Mouse (Mus musculus) intestine, embryonic 14.5 days (tissue): ENCODE measurements around the gene Csnk1g2. TPM values are rescaled to one million over a fixed set of nuclear protein-coding genes. Genes with fewer than 3 reads are reported as not detected.
A peak's percentile ranks its signal among the peaks of the same experiment; 100 is the strongest.

Experiments
- ATAC-seq: fragments of 200-750 bp; cut with Nextera tagmentation; replicated peaks from 2 replicates; pipeline ENCODE4 v1.8.0; 2017; ENCODE audit warnings: low read depth, moderate number of reproducible peaks, moderate TSS enrichment, moderate library complexity; ENCODE audit not compliant: low FRiP score, low TSS enrichment
- DNase-seq: peaks from one replicate; pipeline ENCODE4 v3.0.0-alpha.2; 2018; ENCODE audit warnings: low spot score
- H3K27ac ChIP-seq: fragments of 300-500 bp; sonication (generic); 2 replicates; pipeline ENCODE4 v1.5.1; 2014; ENCODE audit warnings: low read depth, mild to moderate bottlenecking, control low read depth
- H3K27me3 ChIP-seq: fragments of 300-500 bp; sonication (generic); replicated peaks from 2 replicates; pipeline ENCODE4 v1.6.1; 2014; ENCODE audit warnings: low read length, control low read depth; ENCODE audit not compliant: control insufficient read depth, insufficient read depth
- H3K36me3 ChIP-seq: fragments of 300-500 bp; sonication (generic); 2 replicates; pipeline ENCODE4 v1.6.1; 2014; ENCODE audit warnings: low read length, control low read depth; ENCODE audit not compliant: control insufficient read depth, insufficient read depth
- H3K4me1 ChIP-seq: fragments of 300-500 bp; sonication (generic); replicated peaks from 2 replicates; pipeline ENCODE4 v1.6.1; 2014; ENCODE audit warnings: low read length, control low read depth, mixed read lengths; ENCODE audit not compliant: control insufficient read depth, insufficient read depth
- H3K4me2 ChIP-seq: fragments of 300-500 bp; sonication (generic); 2 replicates; pipeline ENCODE4 v1.6.1; 2014; ENCODE audit warnings: low read length
- H3K4me3 ChIP-seq: fragments of 300-500 bp; sonication (generic); 2 replicates; pipeline ENCODE4 v1.5.1; 2014; ENCODE audit warnings: low read depth, low read length, control low read depth, mixed read lengths
- H3K9ac ChIP-seq: fragments of 300-500 bp; sonication (generic); 2 replicates; pipeline ENCODE4 v1.6.1; 2014; ENCODE audit warnings: mild to moderate bottlenecking, low read length
- H3K9me3 ChIP-seq: fragments of 300-500 bp; sonication (generic); 2 replicates; pipeline ENCODE4 v1.6.1; 2016; ENCODE audit warnings: low read length, control low read depth; ENCODE audit not compliant: control insufficient read depth
- WGBS: fragments of 180-500 bp; shearing (Covaris S2); extraction: QIAGEN DNeasy Blood & Tissue Kit; methylation state at CpG from one replicate; pipeline ENCODE4 v1.1.7; 2014; 5-methylcytosine and 5-hydroxymethylcytosine counted together
- polyA plus RNA-seq: library from polyadenylated mRNA; unstranded; fragments of >200 nt; fragmentation: Nextera tagmentation; extraction: Ambion mirVana; gene quantifications from 2 replicates; pipeline ENCODE4 v1.2.1, GENCODE M21; 2014

Gene Csnk1g2
- polyA plus RNA-seq, 1 experiment from 2014 or later, result 116 TPM

- H3K4me3 ChIP-seq, result no peak overlapping the region
- DNase-seq, result no peak
- no peak overlapping the region for H3K9ac ChIP-seq
- no peaks in the 10 kb centered on the region for H3K27me3 ChIP-seq
- no peaks in the 10 kb centered on the region for H3K9me3 ChIP-seq
- H3K4me1 ChIP-seq, result peaks cover 4% of the 10 kb centered on the region; the same call in 1 of the 2 replicates
- 61% methylated on average over 9 of the region's 9 CpGs for WGBS
- peaks cover 28% of the 10 kb centered on the region for H3K36me3 ChIP-seq
- H3K27ac ChIP-seq, result no peak overlapping the region
- H3K4me2 ChIP-seq, result no peak overlapping the region
- ATAC-seq, result no peak
These were observed 4.5 kb upstream of the Csnk1g2 start for GRCm38 (mm10) chr10:80618181-80618580.

GRCm38 (mm10) chr10:80619465-80620244, 3.0 kb upstream of the Csnk1g2 start:
- H3K27ac ChIP-seq, result no peak overlapping the region
- H3K36me3 ChIP-seq, result peaks cover 20% of the 10 kb centered on the region
- H3K4me2 ChIP-seq, result no peak overlapping the region
- peaks cover 13% of the 10 kb centered on the region for H3K4me1 ChIP-seq
- H3K4me3 ChIP-seq, result no peak overlapping the region
- no peaks in the 10 kb centered on the region for H3K9me3 ChIP-seq
- 38% methylated on average over 8 of the region's 8 CpGs for WGBS
- DNase-seq, result no peak
- no peak overlapping the region for H3K9ac ChIP-seq
- H3K27me3 ChIP-seq, result no peaks in the 10 kb centered on the region
- no peak for ATAC-seq

GRCm38 (mm10) chr10:80620365-80620764, 2.3 kb upstream of the Csnk1g2 start:
- no peaks in the 10 kb centered on the region for H3K27me3 ChIP-seq
- H3K9ac ChIP-seq, result no peak overlapping the region
- WGBS, result 84% methylated on average over 9 of the region's 9 CpGs
- no peak for DNase-seq
- peaks cover 13% of the 10 kb centered on the region for H3K36me3 ChIP-seq
- H3K4me1 ChIP-seq, result peaks cover 15% of the 10 kb centered on the region
- H3K9me3 ChIP-seq, result no peaks in the 10 kb centered on the region
- ATAC-seq, result no peak
- no peak overlapping the region for H3K4me2 ChIP-seq
- H3K27ac ChIP-seq, result no peak overlapping the region
- no peak overlapping the region for H3K4me3 ChIP-seq

- H3K9ac ChIP-seq, result peak overlapping the region; percentile 52
- WGBS, result 56% methylated on average over 16 of the region's 16 CpGs
These were observed 1.6 kb upstream of the Csnk1g2 start for GRCm38 (mm10) chr10:80620796-80621689.

GRCm38 (mm10) chr10:80621690-80621939, 1.0 kb upstream of the Csnk1g2 start:
- Histone ChIP-seq H3K9ac (peak overlapping the region; percentile 52), H3K27ac (peak overlapping the region; percentile 95), H3K27me3 (no peaks in the 10 kb centered on the region), H3K9me3 (no peaks in the 10 kb centered on the region), H3K4me3 (peak overlapping the region; percentile 82), H3K4me2 (peak overlapping the region; percentile 86), H3K36me3 (0 out of 2 replicates have a peak, but pooled peaks cover under 1% of the 10 kb centered on the region), H3K4me1 (peaks cover 15% of the 10 kb centered on the region)
- WGBS, result under 1% methylated on average over 9 of the region's 9 CpGs
- no peak for ATAC-seq
- no peak for DNase-seq

More at GRCm38 (mm10) chr10:80620796-80621689, 1.6 kb upstream of the Csnk1g2 start:
- Histone ChIP-seq H3K4me2 (peak overlapping the region; percentile 86), H3K9me3 (no peaks in the 10 kb centered on the region), H3K27ac (peak overlapping the region; percentile 95), H3K4me1 (peaks cover 15% of the 10 kb centered on the region), H3K27me3 (no peaks in the 10 kb centered on the region), H3K36me3 (peaks cover 6% of the 10 kb centered on the region; the same call in 1 of the 2 replicates), H3K4me3 (peak overlapping the region; percentile 82)
- DNase-seq, result no peak
- ATAC-seq, result no peak

- Histone ChIP-seq H3K36me3 (no peaks in the 10 kb centered on the region), H3K4me3 (peak overlapping the region; percentile 82), H3K4me2 (peak overlapping the region; percentile 86), H3K4me1 (peaks cover 15% of the 10 kb centered on the region), H3K9me3 (no peaks in the 10 kb centered on the region), H3K27me3 (no peaks in the 10 kb centered on the region), H3K9ac (peak overlapping the region; percentile 78), H3K27ac (peak overlapping the region; percentile 95)
- peak; percentile 100 for DNase-seq
- under 1% methylated on average over 64 of the region's 64 CpGs for whole genome bisulfite sequencing
- ATAC-seq, result peak; percentile 94
These were observed 538 bp upstream of the Csnk1g2 start for GRCm38 (mm10) chr10:80621940-80622660.

GRCm38 (mm10) chr10:80623457-80624191, 986 bp downstream of the Csnk1g2 start:
- 11% methylated on average over 15 of the region's 15 CpGs for WGBS
- Histone ChIP-seq H3K4me2 (peak overlapping the region; percentile 98), H3K36me3 (no peaks in the 10 kb centered on the region), H3K9me3 (no peaks in the 10 kb centered on the region), H3K27ac (peak overlapping the region; percentile 95), H3K4me3 (peak overlapping the region; percentile 82), H3K4me1 (peaks cover 23% of the 10 kb centered on the region), H3K27me3 (no peaks in the 10 kb centered on the region), H3K9ac (peak overlapping the region; percentile 78)
- DNase-seq (peak; percentile 78), ATAC-seq (no peak)

- no peak overlapping the region for H3K4me3 ChIP-seq
- no peak overlapping the region for H3K4me2 ChIP-seq
- no peaks in the 10 kb centered on the region for H3K9me3 ChIP-seq
- WGBS, result 89% methylated on average over 4 of the region's 4 CpGs
- ATAC-seq, result no peak
- DNase-seq, result no peak
- H3K27me3 ChIP-seq, result no peaks in the 10 kb centered on the region
- H3K36me3 ChIP-seq, result 0 out of 2 replicates have a peak, but pooled peaks cover 5% of the 10 kb centered on the region
- no peak overlapping the region for H3K9ac ChIP-seq
- H3K27ac ChIP-seq, result no peak overlapping the region
- H3K4me1 ChIP-seq, result peaks cover 23% of the 10 kb centered on the region
These were observed 3.1 kb downstream of the Csnk1g2 start for GRCm38 (mm10) chr10:80625764-80626163.
